Mouse (Mus musculus): Measurements from ENCODE around the gene Rabggta.

DNA sequence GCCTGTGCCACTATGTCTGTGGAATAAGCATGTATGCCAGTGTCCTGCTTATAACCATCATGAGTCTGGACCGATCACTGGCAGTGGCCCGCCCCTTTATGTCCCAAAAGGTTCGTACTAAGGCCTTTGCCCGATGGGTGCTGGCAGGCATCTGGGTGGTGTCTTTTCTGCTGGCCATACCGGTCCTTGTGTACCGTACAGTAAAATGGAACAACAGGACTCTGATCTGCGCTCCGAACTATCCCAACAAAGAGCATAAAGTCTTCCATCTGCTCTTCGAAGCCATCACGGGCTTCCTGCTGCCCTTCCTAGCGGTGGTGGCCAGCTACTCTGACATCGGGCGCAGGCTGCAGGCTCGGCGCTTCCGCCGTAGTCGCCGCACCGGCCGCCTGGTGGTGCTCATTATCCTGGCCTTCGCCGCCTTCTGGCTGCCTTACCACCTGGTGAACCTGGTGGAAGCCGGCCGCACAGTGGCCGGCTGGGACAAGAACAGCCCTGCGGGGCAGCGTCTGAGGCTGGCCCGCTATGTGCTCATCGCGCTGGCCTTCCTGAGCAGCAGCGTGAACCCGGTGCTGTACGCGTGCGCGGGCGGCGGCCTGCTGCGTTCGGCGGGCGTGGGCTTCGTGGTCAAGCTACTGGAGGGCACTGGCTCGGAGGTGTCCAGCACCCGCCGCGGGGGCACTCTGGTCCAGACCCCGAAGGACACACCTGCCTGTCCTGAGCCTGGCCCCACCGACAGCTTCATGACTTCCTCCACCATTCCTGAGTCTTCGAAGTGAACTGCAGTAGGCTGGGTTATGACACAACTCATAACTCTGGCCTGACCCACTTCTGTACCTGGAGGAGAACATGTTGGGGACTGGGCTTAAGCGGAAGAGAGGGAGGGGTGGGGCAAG lies 45.7 kb upstream of the Rabggta start:
- peak; percentile 74 for TF ChIP-seq CTCF (IDR thresholded peaks at IDR 0.05)
- TF ChIP-seq POLR2A (IDR thresholded peaks at IDR 0.05; ENCODE audit: insufficient read depth, low read depth, low read length) = 0 out of 2 replicates have a peak, but pooled peaks have one; percentile 16
